Mouse (Mus musculus) embryonic fibroblast, embryonic 13.5 days (primary cell): ENCODE measurements at regions not wholly inside any gene's neighbourhood (a gene's known extent, or its start where the extent isn't known, plus 50 kb on each side); places are given as distances from the start of the nearest gene placed in this dataset.

Experiments used
- CTCF ChIP-seq: IDR thresholded peaks from 2 replicates; pipeline ENCODE4 v1.5.1; 2011; ENCODE audit warnings: mild to moderate bottlenecking, control low read depth, low read length, moderate library complexity, borderline replicate concordance; ENCODE audit not compliant: insufficient read depth
- POLR2A ChIP-seq: IDR thresholded peaks from 2 replicates; pipeline ENCODE4 v1.6.1; 2011; ENCODE audit warnings: low read depth, mild to moderate bottlenecking, control low read depth, low read length, moderate library complexity

- TF ChIP-seq POLR2A: no peak
- no peak for TF ChIP-seq CTCF
Observed at GRCm38 (mm10) chr2:138641335-138641734, 385.0 kb downstream of the Btbd3 start.
